Mouse (Mus musculus): ENCODE measurements at regions not wholly inside any gene's neighbourhood (a gene's known extent, or its start where the extent isn't known, plus 50 kb on each side); places are given as distances from the start of the nearest gene placed in this dataset.

DNA sequence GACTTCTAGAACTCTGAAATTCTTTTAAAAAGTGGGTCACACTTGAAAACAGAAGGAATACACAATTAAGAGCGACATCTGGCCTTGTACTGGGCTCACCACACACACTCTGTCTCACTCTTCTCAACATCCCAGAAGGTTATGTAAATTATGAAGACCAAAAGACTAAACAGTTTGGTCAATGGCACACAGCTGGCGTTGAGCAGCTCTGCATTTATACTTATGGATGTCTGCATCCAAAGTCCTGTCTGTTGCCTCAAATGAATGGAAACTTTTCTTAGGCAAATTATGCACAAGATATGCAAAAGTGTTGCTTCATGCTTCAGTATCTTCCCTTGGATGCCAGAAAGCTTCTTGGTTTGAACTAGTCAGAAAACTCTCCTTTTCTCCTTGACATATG lies 323.5 kb downstream of the Ppp3ca start:
- no peak overlapping the region for H3K27ac ChIP-seq
- H3K4me3 ChIP-seq: no peak overlapping the region
- intact Hi-C loops (cut with DNase I): no loop called here
- DNase-seq: no peak
- TF ChIP-seq CTCF (IDR thresholded peaks at IDR 0.05): no peak

DNA sequence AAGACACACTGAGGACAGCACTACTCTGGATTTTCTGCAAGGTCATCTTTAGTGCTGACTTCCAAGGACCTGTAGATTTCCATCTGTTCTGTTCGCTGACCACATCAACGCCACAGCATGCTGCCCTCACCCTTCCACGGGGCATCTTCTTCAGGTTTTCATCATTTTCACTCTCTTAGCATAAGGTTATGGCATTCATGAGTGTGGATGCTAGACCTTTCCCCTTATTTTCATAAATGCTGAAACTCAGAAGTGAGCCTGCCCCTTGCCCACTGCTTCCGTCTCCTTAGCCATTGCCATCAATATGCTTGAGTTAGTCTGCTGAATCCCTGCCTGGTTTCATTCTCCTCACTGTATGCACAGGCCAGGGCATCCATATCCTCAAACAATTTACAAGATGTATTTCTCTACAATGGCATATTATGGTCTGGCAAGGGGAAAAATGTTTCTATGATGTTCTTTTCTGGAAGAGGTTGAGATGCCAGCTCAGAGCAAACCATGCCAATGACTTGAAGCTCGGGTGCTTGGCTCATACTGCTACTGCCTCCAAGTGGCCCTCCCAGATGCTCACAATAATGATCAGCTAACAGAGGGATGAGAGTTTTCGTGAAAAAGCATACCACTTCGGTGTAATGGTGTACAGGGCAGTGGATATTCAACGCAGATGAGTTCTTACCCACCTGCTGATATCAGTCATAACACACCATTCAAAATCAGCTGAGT lies 324.6 kb downstream of the Ppp3ca start:
- DNase-seq: peak; percentile 26
- intact Hi-C loops (cut with DNase I): no loop called here
- TF ChIP-seq CTCF (IDR thresholded peaks at IDR 0.05): peak; percentile 49
- Histone ChIP-seq H3K4me3 (no peak overlapping the region), H3K27ac (no peak overlapping the region)

DNA sequence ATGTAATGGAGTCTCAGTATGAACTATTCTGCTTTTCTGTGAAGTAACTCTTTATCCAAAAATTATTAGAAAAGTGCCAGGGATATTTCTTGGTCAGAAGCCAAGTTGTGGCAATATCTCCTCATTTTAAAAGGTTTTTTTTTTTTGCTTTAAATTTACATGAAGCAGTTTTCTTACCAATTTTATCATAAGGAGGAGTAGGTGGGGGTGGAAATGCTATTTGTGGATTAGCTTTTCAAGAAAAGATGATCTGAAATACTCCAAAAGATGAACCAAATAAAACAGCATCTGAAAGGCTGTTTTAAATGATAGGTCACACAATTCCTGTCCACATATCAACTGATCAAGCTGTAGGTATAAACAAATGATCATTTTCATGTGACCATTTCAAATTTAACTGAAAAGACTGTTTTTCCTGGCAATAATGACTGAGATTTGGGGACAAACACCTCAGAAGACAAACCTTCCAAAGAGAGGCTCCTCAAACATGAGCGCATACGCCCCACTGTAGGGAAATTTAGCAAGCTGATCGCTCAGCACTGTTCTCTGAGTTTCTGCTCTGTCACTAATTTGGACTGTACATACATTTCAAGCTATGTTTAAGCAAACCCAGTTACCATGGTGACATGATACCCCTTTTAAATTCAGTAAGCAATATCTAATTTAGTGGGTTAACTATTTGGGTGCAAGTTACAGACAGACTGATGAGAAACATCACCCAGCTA lies 325.8 kb downstream of the Ppp3ca start:
- intact Hi-C loops (cut with DNase I): no loop called here
- H3K27ac ChIP-seq: no peak overlapping the region
- no peak for TF ChIP-seq CTCF (IDR thresholded peaks at IDR 0.05)
- DNase-seq: no peak
- H3K4me3 ChIP-seq: no peak overlapping the region

DNA sequence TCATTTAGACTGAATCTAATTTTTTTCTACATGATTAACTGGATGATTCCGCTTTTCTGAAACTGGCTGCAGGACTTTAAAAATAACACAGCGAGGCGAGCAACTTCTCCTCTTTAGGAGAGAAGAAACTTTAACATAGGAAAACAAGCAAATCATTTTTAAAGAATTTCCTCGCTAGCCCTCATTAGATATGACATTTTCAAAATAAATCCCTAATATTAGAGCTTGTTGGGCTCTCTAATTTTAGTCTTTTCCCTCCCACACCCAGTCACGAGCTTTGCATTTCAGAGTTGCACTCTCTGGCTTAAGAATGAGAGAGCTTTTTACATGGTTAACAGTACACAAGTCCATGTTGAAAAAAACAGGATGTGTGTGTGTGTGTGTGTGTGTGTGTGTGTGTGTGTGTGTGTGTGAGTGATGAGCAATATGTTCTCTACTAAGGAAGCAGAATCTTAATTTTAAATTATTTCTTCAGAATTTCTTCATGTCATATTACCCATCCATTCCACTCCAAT lies 326.5 kb downstream of the Ppp3ca start:
- DNase-seq: no peak
- H3K4me3 ChIP-seq: no peak overlapping the region
- no peak overlapping the region for H3K27ac ChIP-seq
- intact Hi-C loops (cut with DNase I): no loop called here
- TF ChIP-seq CTCF (IDR thresholded peaks at IDR 0.05): no peak

DNA sequence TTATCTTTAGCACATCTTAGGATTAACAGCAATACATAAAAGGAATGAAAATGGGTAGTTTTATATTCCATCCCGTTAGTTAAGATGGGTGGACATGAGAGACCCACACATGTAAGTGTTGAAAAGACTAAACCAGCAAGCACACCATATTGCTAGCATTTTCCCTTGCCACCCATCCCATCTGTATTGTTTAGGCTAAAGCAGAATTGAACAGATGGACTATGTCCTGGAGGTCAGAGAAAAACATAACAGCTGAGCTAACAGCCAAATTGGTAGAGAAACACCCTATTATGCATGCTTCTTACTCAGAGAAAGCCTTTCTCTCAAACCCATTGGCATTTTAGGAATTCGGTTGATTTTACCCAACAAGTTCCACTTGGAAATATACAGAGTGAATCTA lies 329.3 kb upstream of the Emcn start:
- Histone ChIP-seq H3K4me3 (no peak overlapping the region), H3K27ac (no peak overlapping the region)
- intact Hi-C loops (cut with DNase I): no loop called here
- DNase-seq: no peak
- TF ChIP-seq CTCF (IDR thresholded peaks at IDR 0.05): no peak

DNA sequence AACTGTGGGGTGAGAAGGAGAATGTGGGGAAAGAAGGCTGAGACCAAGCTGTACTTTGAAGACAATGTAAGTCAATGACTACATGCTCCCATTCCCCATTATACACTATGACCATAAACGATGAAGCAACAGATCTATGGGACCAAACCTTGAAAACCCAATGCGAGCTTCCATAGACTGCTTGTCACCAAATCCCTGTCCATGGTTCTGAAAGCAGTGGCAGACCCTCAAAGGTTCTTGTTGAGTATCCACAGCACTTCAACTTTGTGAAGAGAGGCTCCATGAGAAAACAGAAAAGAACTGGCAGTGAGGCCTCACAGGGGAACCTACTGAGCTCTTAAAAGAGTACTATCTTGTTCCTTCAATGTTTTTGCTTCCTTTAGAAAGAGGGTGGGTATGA lies 326.2 kb upstream of the Emcn start:
- no peak overlapping the region for H3K27ac ChIP-seq

DNA sequence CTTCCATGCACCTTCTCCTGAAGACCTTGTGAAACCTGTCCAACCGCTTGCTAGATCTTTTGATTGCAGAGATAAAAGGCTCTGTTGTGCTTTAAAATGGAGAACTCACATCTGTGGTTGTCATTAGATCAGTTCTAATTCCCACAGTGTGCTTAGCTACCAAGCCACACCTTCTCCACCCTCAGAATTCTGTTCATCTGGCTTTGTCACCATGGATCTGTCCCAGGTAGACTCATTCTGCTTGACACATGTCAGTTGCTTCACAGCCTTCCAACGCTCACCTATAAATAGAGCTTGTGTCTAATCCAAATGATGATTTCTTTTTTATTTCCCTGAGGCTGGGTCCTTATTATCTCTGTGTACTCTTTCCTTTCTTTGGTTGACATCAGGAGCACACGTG lies 325.7 kb upstream of the Emcn start:
- no peak for DNase-seq
- intact Hi-C loops (cut with DNase I): no loop called here
- TF ChIP-seq CTCF (IDR thresholded peaks at IDR 0.05): no peak
- Histone ChIP-seq H3K27ac (no peak overlapping the region), H3K4me3 (no peak overlapping the region)

More for the DNA sequence above, 326.2 kb upstream of the Emcn start:
- H3K4me3 ChIP-seq: no peak overlapping the region
- no peak for DNase-seq
- no peak for TF ChIP-seq CTCF (IDR thresholded peaks at IDR 0.05)
- intact Hi-C loops (cut with DNase I): no loop called here

DNA sequence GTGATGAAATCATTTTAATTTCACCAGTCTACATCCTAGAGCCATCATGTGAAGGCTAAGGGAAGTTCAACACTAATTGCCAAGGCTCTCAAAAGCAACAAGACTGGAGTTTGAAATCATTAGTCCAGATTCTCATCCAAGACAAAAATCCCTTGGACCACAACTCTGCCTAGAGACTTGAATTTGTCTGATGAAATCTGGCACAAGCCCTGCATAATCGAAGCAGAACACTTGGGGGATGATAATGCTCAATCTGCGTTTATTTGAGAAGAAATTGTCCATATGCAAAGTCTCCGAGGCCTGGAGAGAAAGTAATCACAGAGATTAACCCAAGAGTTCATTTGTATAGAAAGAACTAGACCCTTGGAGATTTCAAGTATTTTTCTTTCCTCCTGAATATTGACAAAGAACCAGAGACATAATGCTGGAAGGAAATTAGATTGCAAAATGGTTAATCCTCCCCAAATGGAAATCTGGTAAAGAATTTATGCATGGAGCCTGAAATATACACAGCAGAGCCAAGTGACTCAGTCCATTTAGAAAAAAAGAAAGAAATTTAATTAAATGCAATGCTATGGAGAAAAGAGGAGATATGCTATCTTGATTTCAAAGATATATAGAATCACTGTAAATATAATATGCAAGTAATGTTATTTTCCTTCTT lies 320.8 kb upstream of the Emcn start:
- TF ChIP-seq CTCF (IDR thresholded peaks at IDR 0.05): no peak
- Histone ChIP-seq H3K4me3 (no peak overlapping the region), H3K27ac (no peak overlapping the region)
- DNase-seq: no peak
- intact Hi-C loops (cut with DNase I): no loop called here

DNA sequence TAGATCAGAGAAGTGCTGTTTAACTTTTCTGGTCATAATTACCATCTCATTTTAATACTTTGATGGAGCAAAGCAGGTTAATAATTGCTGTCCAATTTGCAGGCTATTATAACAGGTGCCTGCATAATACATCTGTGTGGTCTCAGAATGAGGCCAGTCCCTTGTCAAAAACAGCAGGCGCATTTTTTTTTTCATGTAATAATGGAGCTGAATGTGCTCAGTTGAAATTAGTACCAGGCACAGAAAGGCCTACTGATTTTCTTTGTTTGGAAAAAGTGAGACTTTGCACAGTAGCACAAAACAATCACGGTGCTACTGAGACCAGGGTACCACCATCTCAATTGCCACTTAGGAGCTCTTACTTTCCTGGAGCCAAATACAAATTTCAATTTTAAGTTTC lies 311.3 kb upstream of the Emcn start:
- intact Hi-C loops (cut with DNase I): no loop called here
- TF ChIP-seq CTCF (IDR thresholded peaks at IDR 0.05): no peak
- Histone ChIP-seq H3K27ac (no peak overlapping the region), H3K4me3 (no peak overlapping the region)
- DNase-seq: no peak

DNA sequence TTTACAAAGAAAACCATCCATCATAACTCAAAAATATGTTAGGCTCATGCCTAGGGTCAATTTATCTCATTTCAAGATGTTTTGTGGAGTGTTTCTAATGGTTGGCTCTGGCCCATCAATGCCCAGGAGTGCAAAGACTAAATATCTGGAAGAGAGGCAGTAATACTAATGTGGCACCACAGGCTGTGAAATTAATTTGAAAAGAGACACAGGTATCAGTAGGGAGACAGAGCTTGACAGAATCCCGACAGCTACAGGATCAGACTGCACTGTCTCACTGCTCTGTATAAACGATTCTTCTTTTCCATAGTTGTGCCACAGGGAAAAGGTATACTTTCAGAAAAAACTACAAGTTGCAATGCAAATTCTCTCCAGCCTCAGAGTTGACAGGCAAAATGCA lies 308.1 kb upstream of the Emcn start:
- Histone ChIP-seq H3K4me3 (no peak overlapping the region), H3K27ac (no peak overlapping the region)
- no peak for TF ChIP-seq CTCF (IDR thresholded peaks at IDR 0.05)
- DNase-seq: no peak
- intact Hi-C loops (cut with DNase I): no loop called here

DNA sequence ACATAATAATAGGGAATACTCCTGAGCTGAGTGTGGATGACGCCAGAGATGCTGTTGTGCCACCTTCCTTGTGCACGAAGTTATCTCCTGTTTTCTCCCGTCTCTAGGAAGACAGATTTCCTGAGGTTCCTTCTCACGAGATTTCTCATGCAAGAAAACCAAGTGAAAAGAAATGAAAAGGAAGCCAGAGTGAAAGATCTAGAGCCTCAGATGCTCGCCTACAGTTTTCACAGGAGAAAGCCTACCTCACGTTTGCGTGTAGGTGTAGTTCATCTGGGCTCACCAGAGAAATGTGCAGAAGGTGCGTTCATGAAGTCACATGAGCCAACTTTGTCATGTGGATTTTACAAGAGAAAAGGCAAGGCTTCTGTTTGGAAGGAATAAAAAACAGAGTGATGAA lies 301.2 kb upstream of the Emcn start:
- TF ChIP-seq CTCF (IDR thresholded peaks at IDR 0.05): no peak
- no peak overlapping the region for H3K27ac ChIP-seq
- no peak overlapping the region for H3K4me3 ChIP-seq
- intact Hi-C loops (cut with DNase I): no loop called here
- no peak for DNase-seq

DNA sequence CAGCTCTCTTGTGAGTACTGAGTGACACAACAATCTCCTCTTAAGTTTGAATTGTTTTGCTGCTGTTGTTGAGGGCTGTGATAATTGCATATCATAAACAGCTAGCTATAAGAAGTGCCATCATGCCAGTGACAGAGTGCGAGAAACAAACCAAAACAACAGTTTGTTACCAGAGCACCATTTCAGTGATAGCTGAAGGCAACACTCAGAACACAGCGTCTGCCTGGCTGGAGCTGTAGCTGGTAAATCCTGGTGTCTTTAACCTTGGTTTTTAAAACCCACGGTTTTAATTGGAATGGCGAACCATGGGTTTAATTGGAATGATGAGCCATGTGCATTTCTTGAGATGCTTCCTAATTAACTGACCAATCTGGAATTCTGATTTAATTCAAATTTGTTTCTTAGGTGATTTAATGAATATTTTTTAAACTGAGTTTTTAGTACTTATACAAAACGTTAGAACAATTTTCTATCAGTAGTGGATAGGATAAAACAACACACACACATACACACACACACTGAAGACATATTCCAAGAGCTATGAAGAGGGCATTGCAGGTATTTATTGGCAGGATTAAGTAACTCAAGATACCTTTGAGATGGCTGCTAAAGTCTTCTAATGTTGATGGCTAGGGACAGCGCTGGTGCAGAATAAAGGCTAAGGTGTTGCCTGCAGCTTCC lies 284.2 kb upstream of the Emcn start:
- no peak for DNase-seq
- no peak for TF ChIP-seq CTCF (IDR thresholded peaks at IDR 0.05)
- no peak overlapping the region for H3K27ac ChIP-seq
- no peak overlapping the region for H3K4me3 ChIP-seq
- intact Hi-C loops (cut with DNase I): no loop called here

Measured in gastrocnemius, adult 2 months (tissue).